Mouse (Mus musculus): ENCODE data around the gene Ddx39b.

The Ddx39b gene

DNA sequence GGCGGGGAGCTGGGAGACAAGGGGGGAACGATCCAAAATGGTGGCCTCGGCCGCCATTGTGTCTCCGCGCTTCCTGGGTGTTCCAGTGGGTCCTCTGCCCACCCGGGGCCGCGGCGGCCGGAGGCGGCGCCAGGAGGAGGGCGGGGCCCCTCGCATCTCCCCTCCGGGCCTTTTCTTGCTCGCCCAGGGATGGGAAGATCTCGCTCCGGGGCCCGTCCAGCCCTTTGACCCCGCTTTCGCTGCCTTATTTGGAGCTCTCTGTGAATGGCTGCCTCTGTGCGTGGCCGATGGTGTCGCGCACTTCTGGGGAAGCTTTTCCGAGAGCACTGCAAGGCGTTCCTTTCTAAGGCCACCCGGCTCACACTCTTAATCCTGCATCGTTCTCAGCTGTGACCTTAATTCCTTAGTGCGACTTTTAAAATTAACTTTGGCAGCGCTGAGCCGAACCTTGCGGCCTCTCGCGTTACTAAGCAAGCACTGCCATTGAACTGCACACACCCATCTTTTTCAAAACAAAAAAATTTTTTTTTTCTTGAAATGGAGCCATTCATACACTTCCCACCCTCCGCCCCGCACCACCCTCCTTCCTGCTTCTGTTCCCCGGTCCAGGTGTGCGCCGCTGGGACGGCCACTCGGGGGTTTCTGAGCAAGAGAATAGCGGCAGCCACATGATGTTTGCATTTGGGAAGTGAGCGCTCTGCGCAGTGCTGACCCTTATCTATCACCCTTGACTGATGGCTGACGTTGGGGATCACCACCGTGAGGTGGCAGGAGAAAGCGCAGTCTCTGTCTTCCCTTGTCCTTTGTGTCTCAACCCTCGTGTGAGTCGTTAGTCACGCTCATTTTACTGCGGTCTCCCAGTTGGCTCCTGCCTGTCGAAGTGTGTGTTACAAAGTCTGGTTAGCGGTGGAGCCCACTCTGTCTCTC, 732 bp downstream of the Ddx39b start:
- DNase-seq (ENCODE audit: extremely low spot score, low read depth, low spot score), result no peak

DNA sequence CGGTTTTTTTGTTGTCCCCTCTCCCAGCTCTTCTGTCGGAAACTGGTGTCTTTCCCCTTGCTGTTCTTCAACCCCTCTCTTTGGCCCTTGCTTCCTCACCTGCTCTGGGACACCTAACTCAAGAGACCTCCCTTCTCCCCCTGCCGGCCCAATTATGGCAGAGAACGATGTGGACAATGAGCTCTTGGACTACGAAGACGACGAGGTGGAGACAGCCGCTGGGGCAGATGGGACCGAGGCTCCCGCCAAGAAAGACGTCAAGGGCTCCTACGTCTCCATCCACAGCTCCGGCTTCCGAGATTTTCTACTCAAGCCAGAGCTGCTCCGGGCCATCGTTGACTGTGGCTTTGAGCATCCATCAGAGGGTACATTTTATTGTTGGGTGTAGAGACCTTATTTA, 1.5 kb downstream of the Ddx39b start:
- DNase-seq (ENCODE audit: extremely low spot score, low read depth, low spot score), result no peak

DNA sequence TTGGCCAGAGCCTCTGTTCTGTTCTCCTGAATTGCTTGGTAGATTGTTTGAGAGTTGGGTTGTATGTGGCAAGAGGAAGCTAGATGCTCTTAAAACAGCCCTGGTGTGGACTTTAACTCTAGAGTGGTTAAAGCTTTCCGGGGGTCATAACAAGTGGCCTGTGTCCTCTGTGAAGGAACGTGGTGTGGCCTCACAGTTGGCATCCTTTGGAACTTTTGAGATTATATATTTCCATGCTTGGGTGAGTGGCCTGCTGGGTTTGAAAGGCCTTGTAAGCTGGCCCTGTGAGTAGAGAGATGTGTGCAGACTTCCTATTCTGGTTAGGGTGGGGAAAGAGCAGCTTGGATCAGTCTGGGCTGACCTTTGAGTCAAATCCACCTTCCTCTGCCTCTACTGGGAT, 3.5 kb downstream of the Ddx39b start:
- DNase-seq (ENCODE audit: extremely low spot score, low read depth, low spot score), result no peak

DNA sequence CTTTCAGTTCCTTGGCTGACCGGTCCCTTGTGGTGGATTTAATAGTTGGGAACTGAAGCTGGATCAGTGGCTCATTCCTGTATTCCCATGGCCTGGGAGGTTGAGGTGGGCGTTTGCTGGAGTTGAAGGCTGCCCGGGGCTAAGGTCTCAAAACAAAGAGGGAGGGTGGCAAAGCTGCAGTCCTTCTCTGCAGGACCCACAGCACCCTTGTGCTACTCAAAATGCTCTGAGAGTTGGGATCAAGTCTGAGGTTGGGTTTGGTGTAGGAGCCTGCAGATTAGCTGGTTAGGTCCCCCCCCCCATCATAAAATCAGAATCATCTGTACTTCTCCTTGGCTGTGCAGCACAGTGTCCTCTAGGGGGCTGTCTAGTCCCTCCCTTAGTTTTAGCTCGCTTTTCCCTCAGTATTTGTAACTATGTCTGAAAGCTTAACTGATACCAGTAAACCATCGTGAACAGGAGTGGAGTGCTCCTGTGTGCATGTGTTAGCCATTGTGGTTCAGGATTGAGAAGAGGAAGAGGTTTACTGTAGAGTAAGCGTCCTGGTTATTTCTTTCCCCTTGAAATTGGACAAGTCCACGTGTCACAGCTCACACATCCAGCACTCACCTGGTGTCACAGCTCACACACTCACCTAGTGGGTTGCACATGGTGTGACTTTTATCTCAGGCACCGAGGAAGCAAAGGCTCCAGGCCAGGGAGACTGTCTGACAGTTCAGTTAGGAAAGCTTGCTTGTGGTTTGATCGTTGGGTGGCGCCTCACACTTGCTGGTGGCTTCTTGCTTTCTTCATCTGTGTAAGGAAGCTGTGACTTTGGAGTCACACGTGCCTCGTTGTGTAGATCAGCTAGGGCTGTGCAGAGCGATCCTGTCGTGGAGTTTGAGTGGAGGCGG, 4.4 kb downstream of the Ddx39b start:
- no peak for DNase-seq (ENCODE audit: extremely low spot score, low read depth, low spot score)

DNA sequence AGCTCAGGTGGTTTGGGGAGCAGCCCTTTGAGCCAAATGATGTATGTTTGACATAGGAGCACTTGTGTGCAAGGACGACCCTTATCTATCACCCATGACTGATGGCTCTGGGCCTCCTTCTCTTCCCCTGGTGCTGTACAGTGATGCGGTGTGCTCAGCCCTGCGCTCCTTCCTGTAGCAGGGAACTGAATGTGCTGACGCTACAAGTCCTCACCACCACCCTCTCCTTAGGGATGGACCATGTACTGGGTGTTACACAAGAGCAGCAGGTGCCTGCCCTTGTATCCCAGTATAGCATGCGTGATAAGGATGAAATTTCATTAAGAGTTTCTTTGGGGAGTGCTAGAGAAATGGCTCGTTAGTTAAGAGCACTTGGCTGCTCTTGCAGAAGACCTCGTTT, 5.6 kb downstream of the Ddx39b start:
- DNase-seq (ENCODE audit: extremely low spot score, low read depth, low spot score), result no peak

DNA sequence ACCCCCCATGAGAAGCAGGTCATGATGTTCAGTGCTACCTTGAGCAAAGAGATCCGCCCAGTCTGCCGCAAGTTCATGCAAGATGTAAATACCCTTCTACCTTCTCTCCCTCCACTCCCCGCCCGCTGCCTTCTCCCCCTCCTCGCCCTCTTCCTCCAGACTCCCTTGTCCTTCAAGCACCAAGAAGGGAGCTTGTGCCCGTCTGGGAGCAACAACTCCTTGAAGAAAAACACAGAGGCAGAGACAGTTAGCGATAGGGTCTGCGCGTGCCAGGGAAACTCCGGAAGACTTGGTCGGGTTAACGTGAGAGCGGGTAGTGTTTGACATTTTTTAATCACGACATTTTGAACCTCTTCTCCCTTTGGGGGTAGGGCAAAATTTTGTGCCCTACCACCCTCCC, 7.4 kb downstream of the Ddx39b start:
- DNase-seq (ENCODE audit: extremely low spot score, low read depth, low spot score), result no peak

DNA sequence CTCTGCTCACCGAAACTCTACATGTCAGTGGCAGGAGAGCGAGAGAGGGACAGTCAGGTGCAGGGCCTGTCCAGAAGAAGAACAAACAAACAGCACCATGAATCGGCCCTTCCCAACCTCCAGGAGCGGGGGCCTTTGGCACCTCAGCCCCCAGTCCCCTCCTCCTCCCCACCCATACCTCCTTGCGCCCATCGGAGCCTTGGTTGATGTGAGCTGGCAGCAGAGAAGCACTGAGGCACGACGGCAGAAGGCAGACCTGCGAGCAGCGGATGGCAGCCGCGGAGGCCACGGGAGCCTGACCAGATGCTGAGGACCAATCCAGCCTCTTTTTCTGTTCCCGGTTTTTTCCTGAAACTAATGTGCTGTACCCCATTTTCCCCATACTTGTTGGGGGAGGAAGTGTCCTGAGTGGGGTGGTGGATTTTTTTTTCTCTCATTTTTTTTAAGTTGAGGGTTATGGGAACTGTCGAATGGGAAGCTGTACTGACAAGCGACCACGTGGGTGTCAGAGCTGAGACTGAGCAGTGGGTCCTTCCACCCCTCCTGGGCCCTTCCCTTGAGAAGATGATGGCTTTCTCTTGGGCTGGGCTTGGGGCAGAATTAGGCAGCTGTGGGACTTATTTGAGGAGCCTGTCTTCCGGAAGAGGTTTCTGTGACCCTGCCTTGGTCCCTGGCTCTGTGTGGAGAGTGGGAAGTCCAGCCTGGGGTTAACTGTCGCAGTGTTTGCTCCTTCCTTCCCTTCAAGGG, 8.1 kb downstream of the Ddx39b start:
- DNase-seq (ENCODE audit: extremely low spot score, low read depth, low spot score), result no peak

DNA sequence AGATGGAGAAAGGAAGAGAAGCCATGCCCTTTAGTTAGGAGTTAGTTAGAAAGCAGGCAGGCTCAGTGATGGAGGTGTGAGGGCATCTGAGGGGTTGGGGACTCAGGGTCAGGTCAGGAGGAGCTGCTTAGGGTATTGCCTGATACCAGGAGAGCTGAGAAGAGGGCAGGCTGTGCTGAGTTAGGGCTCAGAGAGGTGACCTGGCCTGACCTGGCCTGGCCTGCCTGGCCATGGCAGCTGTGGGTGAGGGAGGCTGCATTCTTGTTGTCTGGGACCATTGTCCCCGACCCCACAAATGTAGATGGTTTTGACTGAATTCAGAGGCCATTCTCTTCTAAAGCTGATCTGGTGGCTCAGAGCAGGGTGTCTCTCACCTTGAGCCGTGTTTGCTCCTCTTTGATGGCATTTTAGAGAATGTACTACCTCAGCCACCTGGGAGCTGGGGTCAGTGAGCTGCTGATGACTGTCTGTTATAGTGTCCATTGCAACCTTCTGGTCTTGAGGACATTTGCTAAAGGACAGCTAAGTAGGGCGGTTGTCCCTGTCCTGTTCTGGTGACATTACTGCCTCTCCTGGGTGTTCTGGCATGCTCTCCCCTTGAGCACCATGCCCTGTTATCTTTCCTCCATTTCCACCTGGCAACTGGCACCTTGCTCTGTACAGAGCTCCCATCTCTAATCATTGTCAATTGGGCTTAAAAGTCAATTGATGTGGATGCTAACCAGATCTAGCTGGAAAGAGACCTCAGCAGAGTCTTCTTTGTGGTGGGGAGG, 9.0 kb downstream of the Ddx39b start:
- DNase-seq (ENCODE audit: extremely low spot score, low read depth, low spot score), result no peak

DNA sequence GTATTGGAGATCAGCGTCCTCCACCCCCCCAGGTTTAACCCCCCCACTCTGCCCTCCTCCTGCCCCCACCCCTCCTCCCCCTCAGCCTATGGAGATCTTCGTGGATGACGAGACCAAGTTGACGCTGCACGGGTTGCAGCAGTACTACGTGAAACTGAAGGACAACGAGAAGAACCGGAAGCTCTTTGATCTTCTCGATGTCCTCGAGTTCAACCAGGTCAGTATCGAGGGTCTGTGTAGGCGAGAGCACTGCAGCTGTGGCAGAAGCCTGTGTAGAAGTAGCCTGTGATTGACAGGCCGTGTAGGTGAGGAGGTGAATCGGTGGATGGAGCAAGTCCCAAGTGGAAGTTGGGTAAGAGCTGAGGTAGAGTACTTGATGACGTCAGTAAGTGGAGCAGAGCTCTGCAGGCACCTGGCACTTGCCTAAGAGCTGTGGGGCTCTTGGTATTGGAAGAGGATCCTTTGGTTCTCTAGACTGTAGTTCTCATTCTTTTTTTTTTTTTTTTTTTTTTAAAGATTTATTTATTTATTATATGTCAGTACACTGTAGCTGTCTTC, 9.7 kb downstream of the Ddx39b start:
- DNase-seq (ENCODE audit: extremely low spot score, low read depth, low spot score), result no peak

DNA sequence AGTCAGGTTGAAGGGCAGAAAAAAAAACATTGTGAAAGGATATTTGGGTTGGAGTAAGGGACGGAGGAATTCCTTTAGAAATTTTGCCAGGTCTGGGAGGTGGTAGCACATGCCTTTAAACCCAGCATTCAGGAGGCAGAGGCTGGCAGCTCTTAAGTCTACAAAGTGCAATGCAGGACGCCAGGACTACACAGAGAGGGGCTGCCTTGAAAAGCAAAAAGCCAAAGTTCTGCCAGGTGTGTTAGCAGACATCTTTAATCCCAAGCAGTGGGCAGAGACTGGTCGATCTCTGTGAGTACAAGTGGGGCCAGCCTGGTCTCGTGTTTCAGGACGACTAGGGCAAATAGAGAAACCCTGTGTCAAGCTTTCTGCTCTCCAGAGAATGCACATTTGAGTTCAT, 10.4 kb downstream of the Ddx39b start:
- DNase-seq (ENCODE audit: extremely low spot score, low read depth, low spot score), result no peak

DNA sequence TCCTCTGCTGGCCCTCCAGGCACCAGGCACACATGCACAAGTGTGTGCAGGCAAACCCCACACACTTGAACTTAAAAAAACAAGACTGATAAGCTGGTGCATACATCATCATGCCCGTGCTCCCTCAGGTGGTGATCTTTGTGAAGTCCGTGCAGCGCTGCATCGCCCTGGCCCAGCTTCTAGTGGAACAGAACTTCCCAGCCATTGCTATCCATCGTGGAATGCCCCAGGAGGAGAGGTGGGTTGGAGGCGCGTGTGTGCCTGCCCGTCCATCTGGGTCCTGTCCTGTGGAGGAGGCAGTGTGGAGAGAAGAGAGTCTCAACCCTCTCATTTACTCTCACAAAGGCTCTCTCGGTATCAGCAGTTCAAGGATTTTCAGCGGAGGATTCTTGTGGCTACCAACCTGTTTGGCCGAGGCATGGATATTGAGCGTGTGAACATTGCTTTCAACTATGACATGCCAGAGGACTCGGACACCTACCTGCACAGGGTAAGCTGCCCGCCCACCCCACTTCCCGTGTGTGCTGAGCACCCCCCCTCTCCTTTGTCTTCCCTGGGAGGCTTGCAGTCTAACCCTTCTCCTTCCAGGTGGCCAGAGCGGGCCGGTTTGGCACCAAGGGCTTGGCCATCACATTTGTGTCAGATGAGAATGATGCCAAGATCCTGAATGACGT, 11.2 kb downstream of the Ddx39b start:
- DNase-seq (ENCODE audit: extremely low spot score, low read depth, low spot score), result no peak

DNA sequence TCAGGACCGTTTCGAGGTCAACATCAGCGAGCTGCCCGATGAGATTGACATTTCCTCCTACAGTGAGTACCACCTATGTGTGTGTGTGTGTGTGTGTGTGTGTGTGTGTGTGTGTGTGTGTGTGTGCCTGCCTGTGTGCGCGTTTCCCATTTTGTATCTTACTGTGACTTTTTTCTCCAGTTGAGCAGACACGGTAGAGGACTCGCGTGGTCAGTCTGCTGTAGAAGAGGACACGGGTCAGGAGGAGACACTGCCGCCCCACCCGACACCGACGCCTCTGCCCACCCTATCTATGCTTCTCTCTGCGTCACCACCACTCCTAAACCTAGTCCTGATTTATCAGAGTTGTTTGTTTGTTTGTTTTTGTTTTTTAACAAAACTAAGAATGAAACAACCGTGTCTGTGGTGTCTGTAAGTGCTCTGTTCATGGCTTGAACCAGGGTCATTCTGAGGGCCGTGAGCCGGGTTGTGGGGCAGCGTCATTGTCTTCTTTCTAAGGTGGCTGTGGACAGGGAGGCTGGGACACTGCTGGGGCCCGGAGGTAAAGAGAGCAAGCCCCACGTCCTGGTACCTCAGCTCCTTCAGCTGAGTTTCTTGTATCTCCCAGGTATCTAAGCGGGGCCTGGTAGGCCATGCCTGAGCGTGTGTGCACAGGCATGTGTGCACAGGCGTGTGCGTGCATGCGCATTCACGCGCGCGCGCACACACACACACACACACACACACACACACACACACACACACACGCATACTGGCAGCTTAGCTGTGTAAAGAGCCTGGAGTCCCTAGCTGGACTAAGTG, 11.9 kb downstream of the Ddx39b start:
- no peak for DNase-seq (ENCODE audit: extremely low spot score, low read depth, low spot score)

DNA sequence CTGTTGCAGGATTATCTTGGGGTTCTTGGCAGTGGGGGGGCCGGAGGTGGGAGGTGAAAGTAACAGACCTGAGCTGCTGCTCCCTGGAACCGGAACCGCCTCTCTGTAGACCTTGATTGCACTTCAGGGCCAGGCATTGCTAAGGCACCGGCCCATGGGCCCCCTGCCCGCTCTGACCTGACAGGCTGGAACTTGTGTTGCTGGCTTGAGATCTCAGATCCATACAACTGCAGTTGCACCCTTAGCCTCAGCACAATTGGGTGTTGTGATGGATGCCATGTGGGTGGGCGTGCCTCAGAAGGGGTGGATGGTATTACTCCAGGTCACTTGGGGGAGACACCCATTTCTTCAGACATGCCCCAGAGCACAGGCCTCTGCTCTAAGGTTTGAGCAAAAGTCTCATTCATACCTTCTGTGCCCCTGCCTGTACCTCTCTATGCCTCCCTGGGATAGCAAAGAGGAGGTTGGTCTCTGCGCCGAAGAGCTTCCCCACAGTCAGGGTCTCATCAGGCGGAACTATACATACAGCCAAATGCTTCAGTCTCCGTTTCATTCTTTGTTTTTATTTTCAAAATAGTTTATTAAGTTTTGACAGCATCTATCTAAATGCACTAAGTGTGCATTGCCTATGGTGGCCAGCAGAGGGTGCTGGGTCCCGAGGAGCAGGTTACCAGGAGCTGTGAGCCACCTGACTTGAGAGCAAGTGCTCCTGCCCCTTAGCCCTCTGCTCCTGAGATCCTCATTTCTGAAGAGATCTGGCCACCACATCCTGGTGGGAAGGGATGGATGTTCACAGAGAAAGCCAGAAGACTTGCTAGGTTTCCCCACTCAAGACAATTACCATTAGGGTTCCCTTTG, 12.9 kb downstream of the Ddx39b start:
- no peak for DNase-seq (ENCODE audit: extremely low spot score, low read depth, low spot score)

DNA sequence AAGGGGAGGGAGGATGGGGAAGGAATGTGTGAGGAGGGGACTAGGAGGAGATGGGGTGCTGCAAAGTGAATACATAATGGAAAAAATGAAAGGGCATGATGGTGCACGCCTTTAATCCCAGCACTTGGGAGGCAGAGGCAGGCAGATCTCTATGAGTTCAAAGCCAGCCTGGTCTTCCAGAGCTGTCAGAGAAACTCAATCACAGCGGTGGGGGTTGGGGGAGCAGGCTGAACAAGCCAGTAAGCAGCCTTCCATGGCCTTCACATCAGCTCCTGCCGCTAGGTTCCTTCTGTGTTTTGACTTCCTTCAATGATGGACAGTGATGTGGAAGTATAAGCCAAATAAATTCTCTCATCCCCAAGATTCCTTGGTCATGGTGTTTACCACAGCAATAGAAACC, 13.8 kb downstream of the Ddx39b start:
- DNase-seq (ENCODE audit: extremely low spot score, low read depth, low spot score), result no peak

DNA sequence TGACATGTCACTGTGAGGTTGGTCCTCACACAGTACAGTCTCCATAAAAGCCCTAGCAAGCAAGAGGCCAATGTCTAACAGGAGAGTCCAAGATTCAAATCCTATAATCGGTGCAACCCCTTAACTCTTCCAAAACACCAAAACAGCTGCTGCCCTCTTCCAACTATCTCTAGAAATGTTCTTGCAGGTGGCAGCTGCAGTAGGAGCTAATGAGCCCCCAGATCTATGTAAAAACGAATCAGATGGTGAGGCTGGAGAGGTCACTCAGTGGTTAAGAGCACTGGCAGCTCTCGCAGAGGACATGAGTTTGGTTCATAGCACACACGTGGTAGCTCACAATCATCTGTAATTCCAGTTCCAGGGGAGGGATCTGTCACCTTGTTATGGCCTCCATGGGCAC, 14.2 kb downstream of the Ddx39b start:
- no peak for DNase-seq (ENCODE audit: extremely low spot score, low read depth, low spot score)

DNA sequence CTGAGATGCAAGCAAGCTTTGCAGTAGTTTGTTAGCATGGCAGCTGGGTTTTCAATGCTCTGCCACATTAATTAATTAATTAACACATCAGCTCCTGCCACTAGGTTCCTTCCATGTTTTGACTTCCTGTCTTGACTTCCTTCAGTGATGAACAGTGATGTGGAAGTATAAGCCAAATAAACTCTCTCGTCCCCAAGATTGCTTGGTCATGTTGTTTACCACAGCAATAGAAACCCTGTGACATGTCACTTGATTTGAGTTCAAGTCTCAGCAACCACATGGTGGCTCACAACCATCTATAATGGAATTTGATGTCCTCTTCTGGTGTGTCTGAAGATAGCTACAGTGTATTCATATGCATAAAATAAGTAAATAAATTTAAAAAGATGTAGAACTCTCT, 15.8 kb downstream of the Ddx39b start:
- DNase-seq (ENCODE audit: extremely low spot score, low read depth, low spot score), result no peak

DNA sequence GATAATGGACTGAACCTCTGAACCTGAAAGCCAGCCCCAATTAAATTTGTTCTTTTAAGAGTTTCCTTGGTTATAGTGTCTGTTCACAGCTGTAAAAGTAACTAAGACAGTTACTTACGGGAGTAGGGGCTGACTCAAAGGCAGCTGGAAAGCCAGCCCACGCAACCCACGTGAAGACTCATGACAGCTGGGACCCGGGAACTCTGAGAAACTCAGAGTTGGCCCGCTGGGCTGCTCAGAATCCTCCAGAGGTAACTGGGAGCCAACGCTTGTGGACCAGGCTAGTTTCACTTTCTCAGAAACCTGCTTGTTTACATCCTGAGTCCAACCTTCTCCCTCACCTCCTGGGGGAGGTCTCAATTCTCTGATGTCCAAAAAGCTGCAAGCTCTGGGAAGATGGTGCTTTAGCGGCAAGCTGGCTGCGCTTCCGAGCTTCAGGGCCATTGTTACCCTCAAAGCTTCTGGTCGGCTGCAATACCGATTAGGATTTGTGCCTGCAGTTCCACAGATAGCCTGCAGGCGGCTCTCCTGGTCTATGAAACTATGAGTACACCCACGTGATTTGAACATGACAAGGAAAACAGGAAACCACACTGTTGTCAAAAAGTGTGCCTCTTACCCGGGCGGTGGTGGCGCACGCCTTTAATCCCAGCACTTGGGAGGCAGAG, 16.4 kb downstream of the Ddx39b start:
- DNase-seq (ENCODE audit: extremely low spot score, low read depth, low spot score), result peak; percentile 89
